Mouse (Mus musculus) heart, adult 2 months (tissue): Measurements from ENCODE around the gene Cadm1.

Experiments used
- CTCF ChIP-seq: fragments of 200-600 bp; IDR thresholded peaks from 2 replicates; pipeline ENCODE4 v1.8.1; 2022; ENCODE audit warnings: antibody characterized with exemption, mild to moderate bottlenecking, moderate library complexity
- EP300 ChIP-seq: fragments of 200-500 bp; IDR thresholded peaks from 2 replicates; pipeline ENCODE4 v1.6.1; 2011; ENCODE audit warnings: low read depth, low read length, control low read depth; ENCODE audit not compliant: insufficient read depth
- POLR2A ChIP-seq: fragments of 200-500 bp; IDR thresholded peaks from 2 replicates; pipeline ENCODE4 v1.6.1; 2011; ENCODE audit warnings: mild to moderate bottlenecking, low read depth, low read length, control low read depth; ENCODE audit not compliant: insufficient read depth

DNA sequence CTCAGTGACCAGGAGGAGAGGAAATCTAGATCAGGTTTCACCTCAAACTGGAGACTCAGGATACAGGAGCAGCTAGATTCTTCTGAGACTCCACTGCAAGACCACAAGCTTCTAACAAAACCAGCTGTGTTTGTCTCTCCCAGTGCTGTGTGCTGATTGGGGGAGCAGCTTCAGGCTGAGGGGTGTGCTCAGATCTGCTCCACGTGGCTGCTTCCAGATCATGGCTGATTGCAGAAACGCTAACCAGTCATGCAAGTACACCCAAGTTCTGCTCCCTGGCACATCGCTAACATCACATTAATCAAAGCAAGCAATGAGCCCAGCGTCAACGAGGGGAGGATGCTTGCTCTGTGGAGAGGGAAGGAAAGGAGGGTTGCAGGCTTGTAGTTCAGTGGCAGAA, 364.1 kb downstream of the Cadm1 start:
- TF ChIP-seq POLR2A: no peak
- TF ChIP-seq EP300: no peak
- no peak for TF ChIP-seq CTCF
